Mouse (Mus musculus): ENCODE data around the gene Nsun7. TPM values are rescaled to one million over a fixed set of nuclear protein-coding genes. Genes with fewer than 3 reads are reported as not detected.

Nsun7 gene
- polyA plus RNA-seq, 1 experiment from 2014 or later = not detected

GRCm38 (mm10) chr5:66262475-66262874 lies 2.8 kb downstream of the Nsun7 start:
- Histone ChIP-seq H3K4me1 (replicated peaks; ENCODE audit: control insufficient read depth, insufficient read depth, low read length) (no peaks in the 10 kb centered on the region; the same call in 1 of the 2 replicates), H3K9me3 (ENCODE audit: control insufficient read depth, low read length) (no peaks in the 10 kb centered on the region)
- 68% methylated on average over 2 of the region's 2 CpGs for WGBS

DNA sequence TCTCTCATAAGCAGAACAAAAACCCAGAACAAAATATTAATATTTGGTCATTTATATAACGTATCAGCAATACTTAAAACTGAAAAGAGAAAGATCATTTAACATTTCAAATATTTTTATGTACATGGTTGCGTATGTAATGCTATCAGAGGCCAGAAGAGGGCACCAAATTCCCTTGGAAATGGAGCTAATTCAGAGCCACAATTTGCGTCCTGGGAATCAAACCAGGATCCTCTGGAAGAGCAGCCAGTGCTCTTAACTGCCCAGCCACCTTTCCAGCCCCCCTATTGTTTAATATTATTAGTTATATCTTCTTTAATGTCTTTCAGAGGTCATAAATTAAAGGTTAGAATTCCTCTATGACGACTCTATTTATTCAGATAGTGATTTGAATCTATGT lies 3.7 kb downstream of the Nsun7 start:
- Histone ChIP-seq H3K36me3 (ENCODE audit: control insufficient read depth, insufficient read depth, low read length) (no peaks in the 10 kb centered on the region), H3K9me3 (ENCODE audit: control insufficient read depth, low read length) (no peaks in the 10 kb centered on the region), H3K9ac (ENCODE audit: low read depth, low read length) (no peak overlapping the region), H3K4me1 (replicated peaks; ENCODE audit: control insufficient read depth, insufficient read depth, low read length) (no peaks in the 10 kb centered on the region; the same call in 1 of the 2 replicates), H3K27me3 (replicated peaks; ENCODE audit: control insufficient read depth, insufficient read depth, low read length) (peaks cover 18% of the 10 kb centered on the region), H3K4me2 (no peak overlapping the region), H3K27ac (ENCODE audit: low read depth, low read length) (no peak overlapping the region), H3K4me3 (ENCODE audit: low read depth, low read length) (no peak overlapping the region)
- 26% methylated on average over 4 of the region's 4 CpGs for WGBS
- ATAC-seq (replicated peaks; ENCODE audit: low FRiP score) (no peak), DNase-seq (ENCODE audit: low spot score) (no peak)

More at GRCm38 (mm10) chr5:66262475-66262874, 2.8 kb downstream of the Nsun7 start:
- Histone ChIP-seq H3K36me3 (ENCODE audit: control insufficient read depth, insufficient read depth, low read length) (no peaks in the 10 kb centered on the region), H3K27me3 (replicated peaks; ENCODE audit: control insufficient read depth, insufficient read depth, low read length) (peaks cover 18% of the 10 kb centered on the region), H3K4me2 (no peak overlapping the region), H3K4me3 (ENCODE audit: low read depth, low read length) (no peak overlapping the region), H3K9ac (ENCODE audit: low read depth, low read length) (no peak overlapping the region), H3K27ac (ENCODE audit: low read depth, low read length) (no peak overlapping the region)
- DNase-seq (ENCODE audit: low spot score) (no peak), ATAC-seq (replicated peaks; ENCODE audit: low FRiP score) (no peak)

GRCm38 (mm10) chr5:66269616-66270015 lies 9.9 kb downstream of the Nsun7 start:
- no peaks in the 10 kb centered on the region for H3K9me3 ChIP-seq (ENCODE audit: control insufficient read depth, low read length)
- H3K4me3 ChIP-seq (ENCODE audit: low read depth, low read length) = no peak overlapping the region
- no peak overlapping the region for H3K4me2 ChIP-seq
- H3K9ac ChIP-seq (ENCODE audit: low read depth, low read length) = no peak overlapping the region
- H3K4me1 ChIP-seq (replicated peaks; ENCODE audit: control insufficient read depth, insufficient read depth, low read length) = no peaks in the 10 kb centered on the region
- H3K27ac ChIP-seq (ENCODE audit: low read depth, low read length) = no peak overlapping the region
- DNase-seq (ENCODE audit: low spot score) (no peak), ATAC-seq (replicated peaks; ENCODE audit: low FRiP score) (no peak)
- 83% methylated on average over 7 of the region's 7 CpGs for WGBS
- H3K27me3 ChIP-seq (replicated peaks; ENCODE audit: control insufficient read depth, insufficient read depth, low read length) = no peaks in the 10 kb centered on the region
- H3K36me3 ChIP-seq (ENCODE audit: control insufficient read depth, insufficient read depth, low read length) = no peaks in the 10 kb centered on the region

DNA sequence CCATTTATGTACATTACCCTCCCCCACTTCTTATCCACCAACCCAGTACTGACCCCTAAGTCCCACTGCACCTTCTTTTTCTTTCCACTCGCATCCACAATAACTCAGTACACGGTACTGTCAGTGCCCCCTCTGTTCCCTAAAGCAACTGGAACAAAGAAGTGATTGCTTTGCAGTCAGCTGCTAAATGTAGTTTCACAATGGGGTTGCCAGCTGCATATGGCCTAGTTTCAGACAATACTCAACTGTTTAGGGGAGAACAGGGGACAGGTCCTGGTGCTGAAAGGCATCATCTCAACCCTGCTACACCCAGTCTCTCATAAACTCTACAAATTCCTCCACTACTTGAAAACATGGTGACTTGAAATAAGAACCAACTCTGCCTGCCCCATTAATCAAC lies 11.4 kb downstream of the Nsun7 start:
- Histone ChIP-seq H3K36me3 (ENCODE audit: control insufficient read depth, insufficient read depth, low read length) (no peaks in the 10 kb centered on the region), H3K4me2 (no peak overlapping the region), H3K9me3 (ENCODE audit: control insufficient read depth, low read length) (no peaks in the 10 kb centered on the region), H3K27ac (ENCODE audit: low read depth, low read length) (no peak overlapping the region), H3K4me1 (replicated peaks; ENCODE audit: control insufficient read depth, insufficient read depth, low read length) (no peaks in the 10 kb centered on the region), H3K27me3 (replicated peaks; ENCODE audit: control insufficient read depth, insufficient read depth, low read length) (no peaks in the 10 kb centered on the region), H3K4me3 (ENCODE audit: low read depth, low read length) (no peak overlapping the region), H3K9ac (ENCODE audit: low read depth, low read length) (no peak overlapping the region)
- ATAC-seq (replicated peaks; ENCODE audit: low FRiP score) (no peak), DNase-seq (ENCODE audit: low spot score) (no peak)
- 90% methylated on average over 2 of the region's 2 CpGs for WGBS

DNA sequence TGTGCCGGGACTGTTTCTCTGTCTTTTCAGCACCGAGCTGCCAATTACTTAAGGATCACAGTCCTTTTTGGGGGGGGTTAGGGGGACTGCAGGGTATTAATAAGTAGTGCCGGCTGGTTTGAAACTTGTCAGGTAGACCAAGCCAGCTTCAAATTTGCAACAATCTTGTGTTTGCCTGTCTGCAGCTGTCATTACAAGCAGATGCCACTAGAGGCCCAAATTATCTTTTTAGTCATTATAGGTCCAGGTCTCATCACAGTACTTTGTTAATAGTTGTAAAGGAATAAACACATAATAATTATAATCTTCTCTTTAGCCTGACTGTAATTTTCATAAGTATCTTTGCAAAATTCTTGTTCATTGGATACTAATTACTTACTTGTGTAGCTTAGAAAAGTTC lies 14.7 kb downstream of the Nsun7 start:
- H3K9ac ChIP-seq (ENCODE audit: low read depth, low read length) = no peak overlapping the region
- H3K4me1 ChIP-seq (replicated peaks; ENCODE audit: control insufficient read depth, insufficient read depth, low read length) = no peaks in the 10 kb centered on the region
- H3K9me3 ChIP-seq (ENCODE audit: control insufficient read depth, low read length) = no peaks in the 10 kb centered on the region
- no peaks in the 10 kb centered on the region for H3K27me3 ChIP-seq (replicated peaks; ENCODE audit: control insufficient read depth, insufficient read depth, low read length)
- no peak for ATAC-seq (replicated peaks; ENCODE audit: low FRiP score)
- no peak overlapping the region for H3K4me2 ChIP-seq
- WGBS = 60% methylated on average over 3 of the region's 3 CpGs
- H3K4me3 ChIP-seq (ENCODE audit: low read depth, low read length) = no peak overlapping the region
- no peak overlapping the region for H3K27ac ChIP-seq (ENCODE audit: low read depth, low read length)
- no peaks in the 10 kb centered on the region for H3K36me3 ChIP-seq (ENCODE audit: control insufficient read depth, insufficient read depth, low read length)
- DNase-seq (ENCODE audit: low spot score) = no peak

GRCm38 (mm10) chr5:66279650-66280049 lies 20.0 kb downstream of the Nsun7 start:
- no peaks in the 10 kb centered on the region for H3K27me3 ChIP-seq (replicated peaks; ENCODE audit: control insufficient read depth, insufficient read depth, low read length)
- no peak overlapping the region for H3K9ac ChIP-seq (ENCODE audit: low read depth, low read length)
- H3K27ac ChIP-seq (ENCODE audit: low read depth, low read length) = no peak overlapping the region
- no peaks in the 10 kb centered on the region for H3K9me3 ChIP-seq (ENCODE audit: control insufficient read depth, low read length)
- ATAC-seq (replicated peaks; ENCODE audit: low FRiP score) = no peak
- H3K4me2 ChIP-seq = no peak overlapping the region
- DNase-seq (ENCODE audit: low spot score) = no peak
- no peak overlapping the region for H3K4me3 ChIP-seq (ENCODE audit: low read depth, low read length)
- no peaks in the 10 kb centered on the region for H3K4me1 ChIP-seq (replicated peaks; ENCODE audit: control insufficient read depth, insufficient read depth, low read length)
- 59% methylated on average over 2 of the region's 2 CpGs for WGBS
- no peaks in the 10 kb centered on the region for H3K36me3 ChIP-seq (ENCODE audit: control insufficient read depth, insufficient read depth, low read length)

DNA sequence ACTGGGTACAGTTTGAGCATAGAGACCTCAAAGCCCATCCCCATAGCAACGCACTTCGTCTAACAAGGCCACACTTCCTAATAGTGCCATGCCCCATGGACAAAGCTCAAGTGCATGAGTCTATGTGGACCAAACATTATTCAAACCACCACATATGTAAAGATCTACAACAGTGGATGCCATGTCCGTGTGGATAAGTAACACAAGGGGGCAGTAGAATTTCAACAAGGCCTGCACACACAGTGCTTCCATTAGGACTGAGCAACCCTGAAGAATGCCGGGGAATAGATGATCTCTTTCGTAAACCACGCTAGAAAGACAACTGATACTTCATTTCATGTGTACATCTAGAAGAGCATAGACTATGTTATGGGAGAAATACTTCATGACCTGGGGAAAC lies 21.0 kb downstream of the Nsun7 start:
- no peaks in the 10 kb centered on the region for H3K27me3 ChIP-seq (replicated peaks; ENCODE audit: control insufficient read depth, insufficient read depth, low read length)
- no peak overlapping the region for H3K9ac ChIP-seq (ENCODE audit: low read depth, low read length)
- H3K4me2 ChIP-seq = no peak overlapping the region
- H3K27ac ChIP-seq (ENCODE audit: low read depth, low read length) = no peak overlapping the region
- H3K36me3 ChIP-seq (ENCODE audit: control insufficient read depth, insufficient read depth, low read length) = no peaks in the 10 kb centered on the region
- H3K9me3 ChIP-seq (ENCODE audit: control insufficient read depth, low read length) = no peaks in the 10 kb centered on the region
- 72% methylated on average over 6 of the region's 6 CpGs for WGBS
- ATAC-seq (replicated peaks; ENCODE audit: low FRiP score) (no peak), DNase-seq (ENCODE audit: low spot score) (no peak)
- H3K4me1 ChIP-seq (replicated peaks; ENCODE audit: control insufficient read depth, insufficient read depth, low read length) = no peaks in the 10 kb centered on the region
- H3K4me3 ChIP-seq (ENCODE audit: low read depth, low read length) = no peak overlapping the region

DNA sequence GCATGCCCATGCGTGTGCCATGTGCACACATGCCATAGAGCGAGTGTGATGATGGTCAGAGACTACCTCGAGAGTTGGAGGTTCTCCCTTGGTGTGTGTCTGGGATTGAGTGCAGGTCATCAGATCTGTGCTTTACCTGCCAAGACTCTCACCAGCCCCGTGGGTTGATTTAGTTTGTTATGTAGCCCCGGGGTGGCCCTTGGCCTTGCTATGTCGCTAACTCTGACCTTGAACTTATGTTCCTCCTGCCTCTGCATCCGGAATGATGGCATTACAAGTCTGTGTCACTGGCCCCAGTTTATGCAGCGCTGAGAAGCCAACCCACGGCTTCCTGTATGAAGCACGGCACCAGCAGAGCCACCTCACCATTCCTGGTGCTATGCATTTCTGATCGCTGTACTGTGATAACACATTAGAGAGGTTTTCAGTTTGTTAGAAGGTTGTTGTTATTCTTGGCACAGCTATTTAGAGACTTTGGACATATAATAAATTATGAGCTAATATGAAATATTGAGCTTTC lies 34.5 kb downstream of the Nsun7 start:
- H3K9me3 ChIP-seq (ENCODE audit: control insufficient read depth, low read length) = no peaks in the 10 kb centered on the region
- no peak for DNase-seq (ENCODE audit: low spot score)
- 80% methylated on average over 11 of the region's 11 CpGs for WGBS

GRCm38 (mm10) chr5:66294952-66295351 lies 35.3 kb downstream of the Nsun7 start:
- DNase-seq (ENCODE audit: low spot score) = no peak
- no peak for ATAC-seq (replicated peaks; ENCODE audit: low FRiP score)
- H3K4me3 ChIP-seq (ENCODE audit: low read depth, low read length) = no peak overlapping the region
- H3K9ac ChIP-seq (ENCODE audit: low read depth, low read length) = no peak overlapping the region
- H3K36me3 ChIP-seq (ENCODE audit: control insufficient read depth, insufficient read depth, low read length) = no peaks in the 10 kb centered on the region
- H3K4me1 ChIP-seq (replicated peaks; ENCODE audit: control insufficient read depth, insufficient read depth, low read length) = no peaks in the 10 kb centered on the region
- no peak overlapping the region for H3K27ac ChIP-seq (ENCODE audit: low read depth, low read length)
- H3K27me3 ChIP-seq (replicated peaks; ENCODE audit: control insufficient read depth, insufficient read depth, low read length) = no peaks in the 10 kb centered on the region
- WGBS = 68% methylated on average over 4 of the region's 4 CpGs
- H3K9me3 ChIP-seq (ENCODE audit: control insufficient read depth, low read length) = no peaks in the 10 kb centered on the region
- H3K4me2 ChIP-seq = no peak overlapping the region

More for the DNA sequence above, 34.5 kb downstream of the Nsun7 start:
- H3K4me1 ChIP-seq (replicated peaks; ENCODE audit: control insufficient read depth, insufficient read depth, low read length) = no peaks in the 10 kb centered on the region
- no peaks in the 10 kb centered on the region for H3K27me3 ChIP-seq (replicated peaks; ENCODE audit: control insufficient read depth, insufficient read depth, low read length)
- H3K27ac ChIP-seq (ENCODE audit: low read depth, low read length) = no peak overlapping the region
- H3K9ac ChIP-seq (ENCODE audit: low read depth, low read length) = no peak overlapping the region
- H3K36me3 ChIP-seq (ENCODE audit: control insufficient read depth, insufficient read depth, low read length) = no peaks in the 10 kb centered on the region
- no peak for ATAC-seq (replicated peaks; ENCODE audit: low FRiP score)
- H3K4me2 ChIP-seq = no peak overlapping the region
- H3K4me3 ChIP-seq (ENCODE audit: low read depth, low read length) = no peak overlapping the region
